Mouse (Mus musculus): Measurements from ENCODE around the gene Radil. TPM values are rescaled to one million over a fixed set of nuclear protein-coding genes. Genes with fewer than 3 reads are reported as not detected.

The Radil gene
- total RNA-seq, 2 experiments from 2014 or later: not detected

GRCm38 (mm10) chr5:142493307-142493706 lies 57.6 kb downstream of the Radil start:
- ATAC-seq (replicated peaks; ENCODE audit: low FRiP score, low TSS enrichment, poor library complexity, severe bottlenecking): no peak

GRCm38 (mm10) chr5:142489955-142490707 lies 60.8 kb downstream of the Radil start:
- ATAC-seq (replicated peaks; ENCODE audit: low FRiP score, low TSS enrichment, poor library complexity, severe bottlenecking): no peak

GRCm38 (mm10) chr5:142486654-142487053 lies 64.2 kb downstream of the Radil start:
- no peak for ATAC-seq (replicated peaks; ENCODE audit: low FRiP score, low TSS enrichment, poor library complexity, severe bottlenecking)

- ATAC-seq (replicated peaks; ENCODE audit: low FRiP score, low TSS enrichment, poor library complexity, severe bottlenecking): no peak
Measured at GRCm38 (mm10) chr5:142483581-142483980, 67.3 kb downstream of the Radil start.

DNA sequence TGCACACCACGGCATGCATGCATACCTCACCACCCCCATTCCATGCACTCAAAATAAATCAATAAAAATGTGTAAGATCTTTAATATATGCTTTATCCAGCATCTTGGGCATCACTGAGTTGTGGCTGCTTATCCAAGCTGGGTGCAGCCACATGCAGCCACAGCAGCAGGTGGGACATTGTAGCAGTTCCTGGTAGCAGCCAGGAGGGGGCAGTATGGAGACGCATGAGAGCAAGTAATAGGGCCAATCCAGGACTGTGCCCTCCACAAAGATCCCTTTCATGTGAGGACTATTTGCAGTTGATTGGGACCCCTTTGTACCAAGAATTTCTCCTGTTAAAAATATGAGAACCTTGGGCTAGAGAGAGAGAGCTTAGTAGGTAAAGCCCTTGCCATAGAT lies 68.4 kb downstream of the Radil start:
- ATAC-seq (replicated peaks; ENCODE audit: low FRiP score, low TSS enrichment, poor library complexity, severe bottlenecking): peak; percentile 38; the same call in 1 of the 2 replicates

- ATAC-seq (replicated peaks; ENCODE audit: low FRiP score, low TSS enrichment, poor library complexity, severe bottlenecking): peak; percentile 76
Measured at GRCm38 (mm10) chr5:142478829-142479435, 72.0 kb downstream of the Radil start.

DNA sequence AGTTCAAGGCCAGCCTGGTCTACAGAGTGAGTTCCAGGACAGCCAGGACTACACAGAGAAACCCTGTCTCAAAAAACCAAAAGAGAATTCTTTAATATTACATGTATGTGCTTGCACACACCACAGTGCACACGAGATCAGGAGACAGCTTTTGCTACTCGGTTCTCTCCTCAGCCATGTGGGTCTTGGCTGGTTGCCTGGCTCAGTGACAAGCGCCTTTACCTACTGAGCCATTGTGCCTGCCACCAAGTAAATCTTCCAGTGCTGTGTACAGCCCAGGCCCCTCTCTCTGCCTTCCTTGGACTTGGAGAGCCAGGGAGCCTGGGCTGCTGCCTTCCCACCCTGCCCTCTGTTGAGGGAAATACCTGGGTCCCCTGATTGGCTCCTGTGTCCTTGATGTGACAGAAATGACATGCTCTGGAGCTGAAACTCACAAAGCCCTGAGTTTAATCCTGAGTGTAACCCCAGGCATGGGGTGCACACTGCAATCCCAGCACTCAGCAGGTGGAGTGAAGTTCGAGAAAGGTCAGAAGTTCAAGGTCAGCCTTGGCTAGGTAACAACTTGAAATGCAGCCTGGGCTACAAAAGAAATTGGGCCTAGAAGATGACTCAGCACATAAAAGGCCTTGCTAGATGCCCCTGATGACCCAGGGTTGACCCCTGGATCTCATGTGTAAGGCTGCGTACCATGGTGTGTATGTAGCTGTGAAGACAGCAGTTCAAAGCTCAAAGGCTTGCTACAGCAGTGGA lies 72.9 kb downstream of the Radil start:
- ATAC-seq (replicated peaks; ENCODE audit: low FRiP score, low TSS enrichment, poor library complexity, severe bottlenecking): no peak

GRCm38 (mm10) chr5:142477346-142477745 lies 73.6 kb downstream of the Radil start:
- no peak for ATAC-seq (replicated peaks; ENCODE audit: low FRiP score, low TSS enrichment, poor library complexity, severe bottlenecking)

DNA sequence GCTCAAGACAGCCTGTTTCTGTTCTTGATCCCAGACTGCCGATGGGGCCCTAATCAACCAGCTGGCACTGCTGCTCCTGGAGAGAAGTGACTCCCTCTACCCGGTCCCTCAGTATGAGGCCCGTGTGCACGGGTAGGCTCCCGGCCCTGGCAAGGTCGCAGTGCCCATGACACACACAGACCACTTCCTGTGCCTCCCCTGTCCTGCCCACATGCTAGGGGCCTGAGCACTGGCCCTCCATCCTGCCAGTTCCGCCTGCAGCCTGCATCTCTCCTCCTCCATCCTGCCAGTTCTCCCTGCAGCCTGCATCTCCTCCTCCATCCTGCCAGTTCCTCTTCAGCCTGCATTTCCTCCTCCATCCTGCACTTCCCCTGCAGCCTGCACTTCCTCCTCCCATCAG lies 75.2 kb downstream of the Radil start:
- ATAC-seq (replicated peaks; ENCODE audit: low FRiP score, low TSS enrichment, poor library complexity, severe bottlenecking): no peak

- no peak for ATAC-seq (replicated peaks; ENCODE audit: low FRiP score, low TSS enrichment, poor library complexity, severe bottlenecking)
Measured at GRCm38 (mm10) chr5:142473696-142474095, 77.2 kb downstream of the Radil start.

DNA sequence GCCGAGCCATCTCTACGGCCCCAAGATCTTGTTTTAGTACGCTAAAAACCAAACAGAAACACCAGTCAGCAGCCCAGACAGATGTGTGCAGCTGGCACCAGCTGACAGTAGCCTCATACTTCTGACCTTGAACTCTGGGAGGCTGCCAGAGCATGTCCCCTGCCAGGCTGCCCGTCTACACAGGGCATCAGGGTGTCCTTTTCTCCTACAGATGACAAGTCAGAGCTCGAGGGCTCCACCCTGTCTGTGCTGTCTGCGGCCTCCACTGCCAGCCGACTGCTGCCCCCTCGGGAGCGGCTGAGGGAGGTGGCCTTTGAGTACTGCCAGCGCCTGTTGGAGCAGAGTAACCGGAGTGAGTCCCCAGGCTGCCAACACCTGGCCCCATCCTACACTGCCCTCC lies 81.1 kb downstream of the Radil start:
- no peak for ATAC-seq (replicated peaks; ENCODE audit: low FRiP score, low TSS enrichment, poor library complexity, severe bottlenecking)

GRCm38 (mm10) chr5:142468375-142468774 lies 82.5 kb downstream of the Radil start:
- no peak for ATAC-seq (replicated peaks; ENCODE audit: low FRiP score, low TSS enrichment, poor library complexity, severe bottlenecking)

- ATAC-seq (replicated peaks; ENCODE audit: low FRiP score, low TSS enrichment, poor library complexity, severe bottlenecking): peak; percentile 96
Measured at GRCm38 (mm10) chr5:142463461-142464454, 87.1 kb downstream of the Radil start, which contains the start of gene Ap5z1. Ap5z1 (plus strand) TSS chr5:142463944.

GRCm38 (mm10) chr5:142463011-142463410 lies 87.9 kb downstream of the Radil start:
- no peak for ATAC-seq (replicated peaks; ENCODE audit: low FRiP score, low TSS enrichment, poor library complexity, severe bottlenecking)

DNA sequence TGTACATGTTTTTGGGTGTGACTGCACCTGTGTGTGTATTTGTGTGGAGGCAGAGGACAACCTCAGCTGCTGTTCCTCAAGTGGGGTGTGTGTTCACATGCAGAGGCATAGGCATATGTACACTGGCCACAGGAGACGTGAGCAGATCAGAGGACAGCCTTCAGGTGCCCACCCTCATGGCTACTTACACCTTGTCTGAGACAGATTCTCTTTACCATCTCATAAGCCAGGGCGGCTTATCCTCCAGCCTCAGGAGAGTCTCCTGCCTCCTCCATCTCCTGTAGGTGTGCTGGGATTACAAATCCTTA lies 88.3 kb downstream of the Radil start:
- ATAC-seq (replicated peaks; ENCODE audit: low FRiP score, low TSS enrichment, poor library complexity, severe bottlenecking): no peak

GRCm38 (mm10) chr5:142461942-142462640 lies 88.8 kb downstream of the Radil start:
- ATAC-seq (replicated peaks; ENCODE audit: low FRiP score, low TSS enrichment, poor library complexity, severe bottlenecking): no peak

- no peak for ATAC-seq (replicated peaks; ENCODE audit: low FRiP score, low TSS enrichment, poor library complexity, severe bottlenecking)
Measured at GRCm38 (mm10) chr5:142459834-142460233, 91.1 kb downstream of the Radil start.

- no peak for ATAC-seq (replicated peaks; ENCODE audit: low FRiP score, low TSS enrichment, poor library complexity, severe bottlenecking)
Measured at GRCm38 (mm10) chr5:142458791-142459557, 91.9 kb downstream of the Radil start.
